ENCODE assay signal across 10 mouse cellular contexts in the genomic region with DNA sequence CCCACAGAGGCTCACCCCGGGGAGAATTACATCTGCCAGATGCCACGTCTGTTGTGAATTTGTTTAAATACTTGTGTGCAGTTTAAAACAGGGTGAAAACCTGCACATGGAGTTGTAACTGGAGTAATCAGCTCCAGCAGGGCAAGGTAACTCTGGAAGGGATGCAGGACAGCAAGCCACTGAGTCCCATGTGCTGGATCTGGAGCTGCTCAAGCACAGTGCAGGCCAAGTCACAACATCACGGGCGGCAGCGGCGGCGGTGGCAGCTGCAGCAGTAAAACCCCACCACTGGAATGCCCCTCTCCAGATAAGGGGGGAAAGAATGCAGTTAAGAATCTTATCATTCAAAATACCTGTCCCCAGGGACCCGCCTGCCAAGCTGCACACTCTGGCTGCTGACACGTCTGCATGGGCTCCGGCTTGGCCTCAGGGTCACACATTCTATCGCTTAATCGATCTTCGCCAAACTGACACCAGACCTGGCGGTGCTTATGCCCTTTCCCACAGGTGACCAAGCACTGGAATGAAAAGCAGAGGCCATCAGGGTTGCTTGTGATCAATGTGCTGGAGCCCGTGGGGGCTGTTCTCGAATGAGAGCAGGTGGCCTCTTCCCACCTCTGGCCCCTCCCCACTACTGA. TPM values are rescaled to one million over a fixed set of nuclear protein-coding genes. Genes with fewer than 3 reads are reported as not detected.
A peak's percentile ranks its signal among the peaks of the same experiment; 100 is the strongest.
DNase-seq lines count a peak whose midpoint lies in the region; ATAC-seq and TF ChIP-seq lines count a peak whose summit lies in the region.
"Had no signal": no experiment of that assay in that cellular context is flagged by ENCODE, and none has a peak within 500 bp of the region (broad histone marks: within the 10 kb centered on the region; RNA-seq: fewer than 3 reads in every experiment).

No protein-coding gene starts in this region.

- H3K27me3 ChIP-seq in hindbrain, embryonic 11.5 days (ENCODE audit: control insufficient read depth, insufficient read depth, low read length): no peaks in the 10 kb centered on the region
- H3K27me3 ChIP-seq in hindbrain, embryonic 16.5 days (replicated peaks; ENCODE audit: control insufficient read depth, insufficient read depth, low read length): no peaks in the 10 kb centered on the region
- no peaks in the 10 kb centered on the region for H3K27me3 ChIP-seq in heart, embryonic 16.5 days (ENCODE audit: control insufficient read depth, insufficient read depth, low read length)
- H3K27me3 ChIP-seq in thymus, adult 2 months (ENCODE audit: control insufficient read depth, insufficient read depth, low read length): no peaks in the 10 kb centered on the region
- H3K27me3 ChIP-seq: liver, embryonic 13.5 days had no signal

- H3K9ac ChIP-seq in hindbrain, embryonic 11.5 days (ENCODE audit: low read depth, low read length): no peak overlapping the region
- H3K9ac ChIP-seq in hindbrain, embryonic 16.5 days (ENCODE audit: low read depth, low read length): no peak overlapping the region
- H3K9ac ChIP-seq in heart, embryonic 16.5 days (ENCODE audit: low read length): peak overlapping the region; percentile 46
- H3K9ac ChIP-seq: liver, embryonic 13.5 days had no signal

- no peak overlapping the region for H3K4me3 ChIP-seq in hindbrain, embryonic 11.5 days (ENCODE audit: low read depth, low read length)
- no peak overlapping the region for H3K4me3 ChIP-seq in hindbrain, embryonic 16.5 days (ENCODE audit: low read length)
- H3K4me3 ChIP-seq in heart, embryonic 16.5 days (ENCODE audit: low read length): peak overlapping the region; percentile 1; the same call in 1 of the 2 replicates
- H3K4me3 ChIP-seq in thymus, adult 2 months (ENCODE audit: control insufficient read depth, insufficient read depth, low read length): no peak overlapping the region
- H3K4me3 ChIP-seq: liver, embryonic 13.5 days had no signal

- peak; percentile 37 for DNase-seq in hindbrain, embryonic 11.5 days (ENCODE audit: low spot score)
- DNase-seq in embryo, embryonic 11 days: peak; percentile 62
- DNase-seq in lung, postnatal 14 days: peak; percentile 44
- no peak for DNase-seq in ovary, postnatal 10 days (ENCODE audit: low spot score)
- DNase-seq in thymus, adult 2 months: no peak
- no peak for DNase-seq in spleen, adult 18-20 months
- DNase-seq: B cell, adult 2 months; liver, embryonic 13.5 days had no signal

- no peaks in the 10 kb centered on the region for H3K36me3 ChIP-seq in hindbrain, embryonic 11.5 days (ENCODE audit: control insufficient read depth, insufficient read depth, low read length)
- no peaks in the 10 kb centered on the region for H3K36me3 ChIP-seq in hindbrain, embryonic 16.5 days (ENCODE audit: control insufficient read depth, insufficient read depth, low read length)
- peaks cover 11% of the 10 kb centered on the region; the same call in 1 of the 2 replicates for H3K36me3 ChIP-seq in heart, embryonic 16.5 days (ENCODE audit: control insufficient read depth, insufficient read depth)
- H3K36me3 ChIP-seq in thymus, adult 2 months (ENCODE audit: control insufficient read depth, insufficient read depth, low read length): no peaks in the 10 kb centered on the region
- H3K36me3 ChIP-seq: liver, embryonic 13.5 days had no signal

- H3K4me1 ChIP-seq in hindbrain, embryonic 11.5 days (replicated peaks; ENCODE audit: control insufficient read depth, insufficient read depth, low read length): no peaks in the 10 kb centered on the region
- no peaks in the 10 kb centered on the region; the same call in 1 of the 2 replicates for H3K4me1 ChIP-seq in hindbrain, embryonic 16.5 days (ENCODE audit: control insufficient read depth, insufficient read depth, low read depth, low read length)
- peaks cover 20% of the 10 kb centered on the region for H3K4me1 ChIP-seq in heart, embryonic 16.5 days (ENCODE audit: control insufficient read depth, insufficient read depth, low read length)
- no peaks in the 10 kb centered on the region for H3K4me1 ChIP-seq in thymus, adult 2 months (replicated peaks; ENCODE audit: control insufficient read depth, insufficient read depth, low read length)
- H3K4me1 ChIP-seq: liver, embryonic 13.5 days had no signal

- no peak overlapping the region for H3K4me2 ChIP-seq in hindbrain, embryonic 11.5 days (replicated peaks; ENCODE audit: low read depth, low read length)
- H3K4me2 ChIP-seq in hindbrain, embryonic 16.5 days (ENCODE audit: low read length): no peak overlapping the region
- H3K4me2 ChIP-seq in heart, embryonic 16.5 days (ENCODE audit: low read depth, low read length): peak overlapping the region; percentile 51
- H3K4me2 ChIP-seq: liver, embryonic 13.5 days had no signal

- TF ChIP-seq CTCF in thymus, adult 2 months (IDR thresholded peaks at IDR 0.05; ENCODE audit: borderline replicate concordance, control insufficient read depth, extremely low read depth, insufficient read depth, low read length, poor library complexity): no peak

- ATAC-seq in hindbrain, embryonic 11.5 days (ENCODE audit: low FRiP score): peak; percentile 22; the same call in 1 of the 2 replicates
- no peak for ATAC-seq in hindbrain, embryonic 16.5 days
- peak; percentile 85 for ATAC-seq in heart, embryonic 16.5 days (replicated peaks; ENCODE audit: extremely low read depth, insufficient read depth, low FRiP score)

- H3K9me3 ChIP-seq in hindbrain, embryonic 11.5 days (ENCODE audit: control insufficient read depth, low read length): no peaks in the 10 kb centered on the region
- no peaks in the 10 kb centered on the region for H3K9me3 ChIP-seq in hindbrain, embryonic 16.5 days (ENCODE audit: control insufficient read depth, low read length)
- H3K9me3 ChIP-seq in heart, embryonic 16.5 days (replicated peaks; ENCODE audit: control insufficient read depth, low read length): no peaks in the 10 kb centered on the region
- H3K9me3 ChIP-seq: liver, embryonic 13.5 days had no signal

- WGBS in hindbrain, embryonic 11.5 days: 52% methylated on average over 16 of the region's 16 CpGs
- 75% methylated on average over 16 of the region's 16 CpGs for WGBS in hindbrain, embryonic 16.5 days
- 18% methylated on average over 16 of the region's 16 CpGs for WGBS in heart, embryonic 16.5 days
- 91% methylated on average over 16 of the region's 16 CpGs for WGBS in thymus, adult 2 months

- no peak overlapping the region for H3K27ac ChIP-seq in hindbrain, embryonic 11.5 days (ENCODE audit: low read depth, low read length)
- H3K27ac ChIP-seq in hindbrain, embryonic 16.5 days (ENCODE audit: low read depth, low read length): no peak overlapping the region
- peak overlapping the region; percentile 99 for H3K27ac ChIP-seq in heart, embryonic 16.5 days (ENCODE audit: low read length)
- no peak overlapping the region for H3K27ac ChIP-seq in thymus, adult 2 months (ENCODE audit: control insufficient read depth, insufficient read depth, low read length)
- H3K27ac ChIP-seq: liver, embryonic 13.5 days had no signal

- no peak for TF ChIP-seq POLR2A in thymus, adult 2 months (IDR thresholded peaks at IDR 0.05; ENCODE audit: control insufficient read depth, extremely low read depth, insufficient read depth, low read length, poor library complexity)

RNA-seq across cellular contexts. Expression of a gene that starts 0.5 kb away (rescaled TPM):
- polyA plus RNA-seq in hindbrain, embryonic 11.5 days (2014; fragmentation: Nextera tagmentation; extraction: Ambion mirVana): not detected in 2 replicates
- polyA plus RNA-seq in hindbrain, embryonic 16.5 days (2015; fragmentation: Nextera tagmentation; extraction: Ambion mirVana): not detected in 2 replicates
- polyA plus RNA-seq in heart, embryonic 16.5 days (2015; fragmentation: Nextera tagmentation; extraction: Ambion mirVana): 0.31 and 0.34 TPM in 2 replicates
- not detected in 2 replicates for polyA plus RNA-seq in thymus, adult 2 months (2012; rRNA removed)
- polyA plus RNA-seq: liver, embryonic 13.5 days had no signal

RNA-seq across cellular contexts. Expression of a gene that starts 53.4 kb away (rescaled TPM):
- polyA plus RNA-seq in hindbrain, embryonic 11.5 days (2014; fragmentation: Nextera tagmentation; extraction: Ambion mirVana): 0.18 and 0.25 TPM in 2 replicates
- 0.54 and 0.97 TPM in 2 replicates for polyA plus RNA-seq in hindbrain, embryonic 16.5 days (2015; fragmentation: Nextera tagmentation; extraction: Ambion mirVana)
- 2.3 and 2.5 TPM in 2 replicates for polyA plus RNA-seq in heart, embryonic 16.5 days (2015; fragmentation: Nextera tagmentation; extraction: Ambion mirVana)
- 0.07 TPM in 1 of 2 replicates, not detected in the other for polyA plus RNA-seq in thymus, adult 2 months (2012; rRNA removed)

Comparison
In these comparisons a context has a peak if more than half of its experiments do, and no peak if none do; other contexts are left out.
1. DNase-seq: peak in hindbrain, embryonic 11.5 days (single experiment), embryo, embryonic 11 days (single experiment) and lung, postnatal 14 days (single experiment); none in ovary, postnatal 10 days (single experiment), thymus, adult 2 months (single experiment) and spleen, adult 18-20 months (0 of 2).